Mouse (Mus musculus) hindbrain, postnatal 0 days (tissue): Measurements from ENCODE around the gene Phf12. TPM values are rescaled to one million over a fixed set of nuclear protein-coding genes. Genes with fewer than 3 reads are reported as not detected.

Experiments used
- ATAC-seq: fragments of 200-750 bp; cut with Nextera tagmentation; 2 replicates; pipeline ENCODE4 v1.8.0; 2017; ENCODE audit warnings: mild to moderate bottlenecking, moderate TSS enrichment, moderate library complexity
- DNase-seq: peaks from one replicate; pipeline ENCODE4 v3.0.0-alpha.2; 2015; ENCODE audit warnings: low spot score
- H3K27ac ChIP-seq: fragments of 300-500 bp; sonication (generic); 2 replicates; pipeline ENCODE4 v1.5.1; 2014; ENCODE audit warnings: mild to moderate bottlenecking
- H3K27me3 ChIP-seq: fragments of 300-500 bp; sonication (generic); 2 replicates; pipeline ENCODE4 v1.6.1; 2014; ENCODE audit warnings: low read length, mixed read lengths; ENCODE audit not compliant: insufficient read depth
- H3K36me3 ChIP-seq: fragments of 300-500 bp; sonication (generic); 2 replicates; pipeline ENCODE4 v1.6.1; 2014; ENCODE audit warnings: low read length, mixed read lengths; ENCODE audit not compliant: insufficient read depth
- H3K4me1 ChIP-seq: fragments of 300-500 bp; sonication (generic); 2 replicates; pipeline ENCODE4 v1.6.1; 2014; ENCODE audit warnings: antibody characterized with exemption, low read length, mixed read lengths; ENCODE audit not compliant: insufficient read depth
- H3K4me2 ChIP-seq: fragments of 300-500 bp; sonication (generic); 2 replicates; pipeline ENCODE4 v1.6.1; 2014; ENCODE audit warnings: low read depth, mild to moderate bottlenecking, low read length, moderate library complexity, mixed read lengths
- H3K4me3 ChIP-seq: fragments of 300-500 bp; sonication (generic); 2 replicates; pipeline ENCODE4 v1.5.1; 2014; ENCODE audit warnings: low read length
- H3K9ac ChIP-seq: fragments of 300-500 bp; sonication (generic); replicated peaks from 2 replicates; pipeline ENCODE4 v1.6.1; 2014; ENCODE audit warnings: mild to moderate bottlenecking, low read length, moderate library complexity, mixed read lengths
- H3K9me3 ChIP-seq: fragments of 300-500 bp; sonication (generic); 2 replicates; pipeline ENCODE4 v1.6.1; 2016; ENCODE audit warnings: low read length, mixed read lengths
- CTCF ChIP-seq: IDR thresholded peaks from 2 replicates; pipeline ENCODE4 v1.5.1; 2016; ENCODE audit warnings: antibody characterized with exemption, control low read depth, low read depth
- WGBS: fragments of 180-500 bp; shearing (Covaris S2); extraction: QIAGEN DNeasy Blood & Tissue Kit; methylation state at CpG from one replicate; pipeline ENCODE4 v1.1.7; 2014; 5-methylcytosine and 5-hydroxymethylcytosine counted together
- polyA plus RNA-seq: library from polyadenylated mRNA; unstranded; fragments of >200 nt; fragmentation: Nextera tagmentation; extraction: Ambion mirVana; gene quantifications from 2 replicates; pipeline ENCODE4 v1.2.1, GENCODE M21; 2015
- total RNA-seq: library from RNA; depleted of rRNA; stranded (reverse); fragments of >200 nt; gene quantifications from 2 replicates; pipeline ENCODE4 v1.2.3, GENCODE M21; 2014

Gene Phf12
- total and polyA plus RNA-seq, 2 experiments from 2014 or later, result 8.3 to 31.9 TPM

DNA sequence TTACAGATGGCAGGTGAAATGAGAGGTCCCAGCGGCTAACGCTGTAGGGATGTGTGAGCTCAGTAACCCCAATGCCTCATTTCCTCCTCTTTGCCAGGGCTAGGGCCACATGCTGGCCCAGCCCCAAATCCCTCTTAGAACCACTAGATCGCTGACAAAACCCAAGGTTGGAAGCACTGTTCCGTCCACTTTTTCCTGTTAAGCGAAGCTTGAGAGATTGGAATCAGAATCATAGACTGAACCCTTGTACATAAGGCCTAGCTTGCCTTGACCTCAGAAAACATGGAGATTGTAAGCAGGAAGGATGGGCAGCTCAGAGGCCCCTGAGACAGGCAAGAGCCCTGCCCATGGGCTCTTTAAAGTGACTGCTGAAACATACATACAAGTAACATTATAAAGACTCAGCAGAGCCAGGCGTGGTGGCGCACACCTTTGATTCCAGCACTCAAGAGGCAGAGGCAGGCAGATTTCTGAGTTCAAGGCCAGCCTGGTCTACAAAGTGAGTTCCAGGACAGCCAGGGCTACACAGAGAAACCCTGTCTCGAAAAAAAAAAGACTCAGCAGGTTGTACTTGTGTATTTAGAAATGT, 3.2 kb upstream of the Phf12 start:
- 83% methylated on average over 8 of the region's 8 CpGs for WGBS
- Histone ChIP-seq H3K27me3 (no peaks in the 10 kb centered on the region), H3K4me2 (no peak overlapping the region), H3K9me3 (no peaks in the 10 kb centered on the region), H3K4me1 (no peaks in the 10 kb centered on the region), H3K36me3 (peaks cover 11% of the 10 kb centered on the region; the same call in 1 of the 2 replicates), H3K27ac (no peak overlapping the region), H3K4me3 (no peak overlapping the region), H3K9ac (no peak overlapping the region)
- no peak for ATAC-seq
- no peak for DNase-seq
- no peak for TF ChIP-seq CTCF

DNA sequence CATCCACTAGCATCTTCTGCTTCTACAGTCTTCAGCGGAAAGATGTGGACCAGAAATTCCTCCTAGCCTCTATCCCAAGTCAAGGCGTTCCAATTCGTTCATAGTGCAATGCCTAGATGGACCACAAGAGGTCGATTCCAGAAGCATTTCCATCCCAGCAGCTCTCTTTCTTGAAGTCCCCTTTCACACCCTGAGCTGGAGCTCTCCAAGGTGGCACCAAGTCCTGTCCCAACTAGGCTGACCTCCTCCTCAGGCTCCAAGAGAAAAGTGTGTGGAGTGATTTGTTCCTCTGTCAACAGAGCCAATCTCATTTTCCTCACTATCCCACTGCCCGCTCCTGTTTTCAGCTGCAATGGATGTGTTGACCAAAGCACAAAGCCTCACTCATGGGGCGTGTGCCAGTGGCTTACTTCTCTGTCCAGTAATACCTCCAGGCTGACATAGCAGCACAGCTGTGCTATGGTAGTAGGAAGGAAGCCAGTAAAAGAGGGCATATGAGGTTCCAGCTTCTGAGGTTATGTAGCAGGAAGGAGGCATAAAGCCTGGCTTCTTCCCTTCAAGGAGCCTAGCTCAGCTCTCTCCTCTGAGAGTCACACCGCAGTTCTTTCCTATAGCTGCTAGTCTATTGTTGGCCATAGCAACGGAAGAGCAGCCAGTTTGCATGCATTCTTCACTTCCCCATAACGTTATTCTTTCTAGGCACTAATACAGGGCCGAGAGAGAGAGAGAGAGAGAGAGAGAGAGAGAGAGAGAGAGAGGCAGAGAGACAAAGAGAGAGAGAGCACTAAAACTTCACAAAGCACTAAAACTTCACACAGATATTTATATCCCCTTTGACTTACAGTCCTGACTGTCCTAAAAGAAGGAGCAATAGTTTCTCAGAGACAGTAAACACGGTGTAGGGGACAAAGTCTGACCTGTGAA, 2.0 kb upstream of the Phf12 start:
- Histone ChIP-seq H3K9me3 (no peaks in the 10 kb centered on the region), H3K36me3 (peaks cover 11% of the 10 kb centered on the region; the same call in 1 of the 2 replicates), H3K4me2 (peak overlapping the region; percentile 93; the same call in 1 of the 2 replicates), H3K27ac (peak overlapping the region; percentile 59; the same call in 1 of the 2 replicates), H3K27me3 (no peaks in the 10 kb centered on the region), H3K4me1 (no peaks in the 10 kb centered on the region), H3K4me3 (no peak overlapping the region), H3K9ac (no peak overlapping the region)
- ATAC-seq (no peak), DNase-seq (peak; percentile 82)
- WGBS, result 34% methylated on average over 11 of the region's 11 CpGs
- TF ChIP-seq CTCF, result peak; percentile 80

DNA sequence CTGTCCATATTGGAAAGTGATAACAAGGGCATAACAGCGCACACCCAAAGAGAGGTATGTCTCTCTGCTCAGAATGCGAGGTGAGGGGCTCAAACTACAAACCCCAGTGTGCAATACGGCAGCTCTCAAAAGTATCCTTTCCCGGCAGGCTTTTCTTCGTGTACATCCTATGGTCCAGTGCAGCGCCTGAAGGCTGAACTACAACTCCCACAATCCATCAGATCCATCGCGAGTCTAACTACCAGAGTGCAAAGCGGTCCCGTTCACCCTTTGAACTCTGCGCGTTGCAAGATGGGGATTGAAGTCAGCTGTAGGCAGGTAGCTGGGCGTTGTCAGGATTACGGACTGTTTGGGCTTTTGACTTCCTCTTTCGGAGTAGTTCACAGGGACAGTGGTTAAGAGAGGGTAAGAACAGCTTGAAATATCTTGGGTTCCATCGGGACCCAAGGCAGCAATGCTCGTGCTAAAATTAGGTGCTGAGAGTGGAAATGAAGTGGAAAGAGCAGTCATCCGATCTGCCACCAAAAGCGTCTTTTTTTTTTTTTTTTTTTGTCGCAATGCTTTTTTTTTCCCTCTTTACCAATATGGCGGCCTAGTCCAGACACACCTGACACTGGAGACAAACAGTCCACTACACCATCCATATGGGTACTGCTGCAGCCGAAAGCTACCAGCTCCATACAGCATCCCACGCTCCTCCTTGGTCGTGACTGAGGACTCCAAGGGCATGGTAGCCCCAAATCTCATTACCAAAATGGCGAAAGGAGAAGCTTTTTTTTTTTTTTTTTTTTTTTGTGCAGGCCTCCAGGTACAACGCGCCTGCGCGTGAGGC, 729 bp upstream of the Phf12 start:
- no peak for TF ChIP-seq CTCF

DNA sequence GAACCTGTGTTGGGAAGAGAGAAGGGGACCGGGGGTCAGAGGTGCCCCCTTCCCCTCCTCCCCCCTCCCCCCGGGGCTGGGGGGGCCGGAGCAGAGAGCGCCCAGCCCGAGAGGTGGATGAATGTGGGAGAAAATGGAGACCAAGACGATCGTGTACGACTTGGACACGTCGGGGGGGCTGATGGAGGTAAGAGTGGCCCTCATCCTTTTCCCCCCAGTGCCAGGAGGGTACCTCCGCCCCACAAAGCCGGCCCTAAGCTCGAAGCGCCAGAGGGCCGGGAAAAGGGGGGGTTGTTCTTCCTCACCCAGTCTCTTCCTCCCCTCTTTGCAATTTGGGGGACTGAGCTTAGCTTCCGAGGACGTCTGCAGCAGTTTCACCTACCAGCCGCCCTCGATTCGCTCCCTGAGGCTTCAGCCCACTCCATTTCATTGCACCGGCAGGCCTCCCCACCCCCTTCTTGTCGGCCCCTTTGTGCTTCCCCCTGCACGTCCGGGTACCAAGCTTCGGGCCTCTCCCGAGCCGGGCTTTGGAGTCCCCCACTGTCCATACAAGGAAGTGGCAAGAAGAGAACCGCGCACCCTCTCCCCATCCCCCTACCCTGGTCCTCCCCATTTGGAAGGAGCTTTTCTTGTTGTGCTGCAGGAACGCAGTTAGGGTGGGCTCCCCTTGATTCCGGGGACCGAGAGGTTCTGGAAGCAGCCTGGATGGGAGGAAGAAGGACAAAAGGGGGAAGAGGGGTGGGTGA, 810 bp downstream of the Phf12 start:
- Histone ChIP-seq H3K9ac (peak overlapping the region; percentile 99), H3K27ac (peak overlapping the region; percentile 96), H3K36me3 (peaks cover under 1% of the 10 kb centered on the region; the same call in 1 of the 2 replicates), H3K9me3 (no peaks in the 10 kb centered on the region), H3K4me3 (peak overlapping the region; percentile 98), H3K4me2 (peak overlapping the region; percentile 93), H3K4me1 (no peaks in the 10 kb centered on the region), H3K27me3 (no peaks in the 10 kb centered on the region)
- DNase-seq, result peak; percentile 67
- no peak for ATAC-seq
- under 1% methylated on average over 21 of the region's 32 CpGs for WGBS
- no peak for TF ChIP-seq CTCF

More for the DNA sequence above, 729 bp upstream of the Phf12 start:
- H3K27ac ChIP-seq, result peak overlapping the region; percentile 99
- DNase-seq (peak; percentile 99), ATAC-seq (peak; percentile 88)
- no peaks in the 10 kb centered on the region for H3K9me3 ChIP-seq
- peak overlapping the region; percentile 93 for H3K4me2 ChIP-seq
- peak overlapping the region; percentile 65 for H3K9ac ChIP-seq
- no peaks in the 10 kb centered on the region for H3K4me1 ChIP-seq
- no peaks in the 10 kb centered on the region for H3K27me3 ChIP-seq
- H3K4me3 ChIP-seq, result peak overlapping the region; percentile 98
- under 1% methylated on average over 29 of the region's 29 CpGs for WGBS
- peaks cover 8% of the 10 kb centered on the region; the same call in 1 of the 2 replicates for H3K36me3 ChIP-seq

DNA sequence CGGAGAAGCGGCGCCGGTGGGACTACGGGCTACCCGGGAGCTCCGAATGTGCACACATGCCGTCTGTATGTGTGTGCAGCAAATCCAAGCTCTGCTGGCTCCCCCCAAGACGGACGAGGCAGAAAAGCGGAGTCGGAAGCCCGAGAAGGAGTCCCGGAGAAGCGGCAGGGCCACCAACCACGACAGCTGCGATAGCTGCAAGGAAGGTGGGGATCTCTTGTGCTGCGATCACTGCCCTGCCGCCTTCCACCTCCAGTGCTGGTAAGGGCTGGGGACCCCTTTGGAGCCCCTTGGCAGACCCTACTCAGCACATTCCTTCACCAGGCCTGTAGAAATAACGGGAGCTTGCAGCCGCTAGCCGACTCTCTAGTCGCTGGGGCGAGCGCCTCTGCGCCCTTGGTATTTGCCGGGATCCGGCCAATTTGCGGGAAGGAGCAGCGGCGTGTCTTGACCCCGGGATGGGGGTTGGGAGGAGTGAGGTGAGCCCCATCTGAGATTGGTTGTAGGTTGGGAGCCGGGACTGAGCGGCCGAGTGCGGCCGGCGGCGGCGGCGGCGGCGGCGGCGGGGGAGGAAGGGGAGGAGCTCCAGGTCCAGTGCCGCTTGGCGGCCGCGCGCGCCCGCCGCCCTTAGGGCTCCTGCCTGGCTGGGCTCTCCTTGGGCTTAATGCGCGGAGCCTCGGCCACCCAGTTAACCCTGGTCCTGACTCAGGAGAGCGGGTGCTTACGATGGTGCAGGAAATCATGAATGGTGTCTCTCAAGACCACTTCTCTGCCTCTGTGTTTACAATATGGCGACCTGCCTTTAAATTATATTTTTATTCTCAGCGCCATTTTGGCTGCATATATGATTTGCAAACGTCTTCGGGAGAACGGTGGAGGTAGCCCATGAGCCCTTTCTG, 1.6 kb downstream of the Phf12 start:
- peak; percentile 82 for DNase-seq
- TF ChIP-seq CTCF, result no peak
- Histone ChIP-seq H3K36me3 (no peaks in the 10 kb centered on the region), H3K4me1 (no peaks in the 10 kb centered on the region), H3K4me3 (peak overlapping the region; percentile 98), H3K9ac (peak overlapping the region; percentile 99), H3K27ac (peak overlapping the region; percentile 96), H3K27me3 (no peaks in the 10 kb centered on the region), H3K9me3 (no peaks in the 10 kb centered on the region), H3K4me2 (peak overlapping the region; percentile 93)
- ATAC-seq, result 0 out of 2 replicates have a peak, but pooled peaks have one; percentile 2
- WGBS, result under 1% methylated on average over 53 of the region's 63 CpGs
